Mouse (Mus musculus) neural tube, embryonic 11.5 days (tissue): ENCODE measurements around the gene Pcdh7. TPM values are rescaled to one million over a fixed set of nuclear protein-coding genes. Genes with fewer than 3 reads are reported as not detected.

Experiments
- ATAC-seq: fragments of 200-750 bp; cut with Nextera tagmentation; 2 replicates; pipeline ENCODE4 v1.8.0; 2017; ENCODE audit warnings: moderate number of reproducible peaks, mild to moderate bottlenecking, moderate TSS enrichment, moderate library complexity; ENCODE audit not compliant: insufficient read depth, low FRiP score, low TSS enrichment
- DNase-seq: peaks from one replicate; pipeline ENCODE4 v3.0.0-alpha.2; 2015; ENCODE audit warnings: low spot score
- H3K27ac ChIP-seq: fragments of 300-500 bp; sonication (generic); 2 replicates; pipeline ENCODE4 v1.5.1; 2014; ENCODE audit warnings: low read depth, mild to moderate bottlenecking, low read length
- H3K27me3 ChIP-seq: fragments of 300-500 bp; sonication (generic); 2 replicates; pipeline ENCODE4 v1.6.1; 2014; ENCODE audit warnings: mild to moderate bottlenecking, low read length, mixed read lengths; ENCODE audit not compliant: control insufficient read depth, insufficient read depth
- H3K36me3 ChIP-seq: fragments of 300-500 bp; sonication (generic); 2 replicates; pipeline ENCODE4 v1.6.1; 2014; ENCODE audit warnings: mild to moderate bottlenecking, low read length, moderate library complexity, mixed read lengths; ENCODE audit not compliant: control insufficient read depth, insufficient read depth
- H3K4me1 ChIP-seq: fragments of 300-500 bp; sonication (generic); 2 replicates; pipeline ENCODE4 v1.6.1; 2014; ENCODE audit warnings: low read length, mixed read lengths; ENCODE audit not compliant: control insufficient read depth, insufficient read depth
- H3K4me2 ChIP-seq: fragments of 300-500 bp; sonication (generic); 2 replicates; pipeline ENCODE4 v1.6.1; 2014; ENCODE audit warnings: low read depth, mild to moderate bottlenecking, moderate library complexity
- H3K4me3 ChIP-seq: fragments of 300-500 bp; sonication (generic); 2 replicates; pipeline ENCODE4 v1.5.1; 2014; ENCODE audit warnings: low read depth, low read length
- H3K9ac ChIP-seq: fragments of 300-500 bp; sonication (generic); 2 replicates; pipeline ENCODE4 v1.6.1; 2014; ENCODE audit warnings: mild to moderate bottlenecking, low read length
- H3K9me3 ChIP-seq: fragments of 300-500 bp; sonication (generic); 2 replicates; pipeline ENCODE4 v1.6.1; 2016; ENCODE audit warnings: low read length; ENCODE audit not compliant: control insufficient read depth
- WGBS: fragments of 180-500 bp; shearing (Covaris S2); extraction: QIAGEN DNeasy Blood & Tissue Kit; methylation state at CpG from one replicate; pipeline ENCODE4 v1.1.7; 2014; 5-methylcytosine and 5-hydroxymethylcytosine counted together
- polyA plus RNA-seq: library from polyadenylated mRNA; unstranded; fragments of >200 nt; fragmentation: Nextera tagmentation; extraction: Ambion mirVana; gene quantifications from 2 replicates; pipeline ENCODE4 v1.2.1, GENCODE M21; 2014

Pcdh7 gene
- polyA plus RNA-seq, 1 experiment from 2014 or later = 8.6 TPM

- Histone ChIP-seq H3K27ac (no peak overlapping the region), H3K4me2 (no peak overlapping the region), H3K4me3 (no peak overlapping the region), H3K9ac (no peak overlapping the region), H3K4me1 (no peaks in the 10 kb centered on the region), H3K36me3 (no peaks in the 10 kb centered on the region), H3K27me3 (no peaks in the 10 kb centered on the region), H3K9me3 (no peaks in the 10 kb centered on the region)
- no peak for DNase-seq
- no peak for ATAC-seq
- WGBS = 71% methylated on average over 6 of the region's 6 CpGs
Observed at GRCm38 (mm10) chr5:57760069-57761063, 42.6 kb downstream of the Pcdh7 start.

- no peaks in the 10 kb centered on the region for H3K27me3 ChIP-seq
- H3K4me2 ChIP-seq = no peak overlapping the region
- ATAC-seq = no peak
- H3K9ac ChIP-seq = no peak overlapping the region
- no peak for DNase-seq
- WGBS = 36% methylated on average over 3 of the region's 3 CpGs
- no peaks in the 10 kb centered on the region for H3K4me1 ChIP-seq
- H3K27ac ChIP-seq = no peak overlapping the region
- no peaks in the 10 kb centered on the region for H3K9me3 ChIP-seq
- no peaks in the 10 kb centered on the region for H3K36me3 ChIP-seq
- H3K4me3 ChIP-seq = no peak overlapping the region
Observed at GRCm38 (mm10) chr5:57765356-57765755, 47.6 kb downstream of the Pcdh7 start.

- H3K9ac ChIP-seq = no peak overlapping the region
- WGBS = 65% methylated on average over 3 of the region's 3 CpGs
Observed at GRCm38 (mm10) chr5:57767346-57767745, 49.6 kb downstream of the Pcdh7 start.

GRCm38 (mm10) chr5:57768469-57769022 is 50.8 kb downstream of the Pcdh7 start:
- Histone ChIP-seq H3K27me3 (no peaks in the 10 kb centered on the region), H3K4me3 (no peak overlapping the region), H3K4me1 (no peaks in the 10 kb centered on the region), H3K9ac (no peak overlapping the region), H3K27ac (no peak overlapping the region), H3K9me3 (no peaks in the 10 kb centered on the region), H3K4me2 (no peak overlapping the region), H3K36me3 (no peaks in the 10 kb centered on the region)
- DNase-seq (no peak), ATAC-seq (no peak)
- WGBS = 87% methylated on average over 10 of the region's 10 CpGs

More at GRCm38 (mm10) chr5:57767346-57767745, 49.6 kb downstream of the Pcdh7 start:
- Histone ChIP-seq H3K4me1 (no peaks in the 10 kb centered on the region), H3K4me2 (no peak overlapping the region), H3K27ac (no peak overlapping the region), H3K36me3 (no peaks in the 10 kb centered on the region), H3K9me3 (no peaks in the 10 kb centered on the region), H3K4me3 (no peak overlapping the region), H3K27me3 (no peaks in the 10 kb centered on the region)
- DNase-seq (no peak), ATAC-seq (no peak)

- no peaks in the 10 kb centered on the region for H3K4me1 ChIP-seq
- H3K36me3 ChIP-seq = no peaks in the 10 kb centered on the region
- H3K4me3 ChIP-seq = no peak overlapping the region
- no peak for DNase-seq
- H3K9ac ChIP-seq = no peak overlapping the region
- H3K4me2 ChIP-seq = no peak overlapping the region
- 98% methylated on average over 7 of the region's 7 CpGs for WGBS
- H3K9me3 ChIP-seq = no peaks in the 10 kb centered on the region
- H3K27ac ChIP-seq = no peak overlapping the region
- no peaks in the 10 kb centered on the region for H3K27me3 ChIP-seq
- ATAC-seq = no peak
Observed at GRCm38 (mm10) chr5:57769644-57770043, 51.9 kb downstream of the Pcdh7 start.

- no peaks in the 10 kb centered on the region for H3K27me3 ChIP-seq
- ATAC-seq (no peak), DNase-seq (no peak)
- no peaks in the 10 kb centered on the region for H3K9me3 ChIP-seq
- no peaks in the 10 kb centered on the region for H3K4me1 ChIP-seq
- no peak overlapping the region for H3K27ac ChIP-seq
- no peak overlapping the region for H3K4me3 ChIP-seq
- no peak overlapping the region for H3K4me2 ChIP-seq
- H3K9ac ChIP-seq = no peak overlapping the region
- no peaks in the 10 kb centered on the region for H3K36me3 ChIP-seq
- 95% methylated on average over 3 of the region's 3 CpGs for WGBS
Observed at GRCm38 (mm10) chr5:57770364-57770763, 52.6 kb downstream of the Pcdh7 start.

GRCm38 (mm10) chr5:57771122-57771521 is 53.4 kb downstream of the Pcdh7 start:
- no peak for DNase-seq
- no peak overlapping the region for H3K27ac ChIP-seq
- H3K4me1 ChIP-seq = no peaks in the 10 kb centered on the region
- no peaks in the 10 kb centered on the region for H3K36me3 ChIP-seq
- no peak for ATAC-seq
- no peaks in the 10 kb centered on the region for H3K27me3 ChIP-seq
- no peak overlapping the region for H3K4me3 ChIP-seq
- no peaks in the 10 kb centered on the region for H3K9me3 ChIP-seq
- WGBS = 81% methylated on average over 6 of the region's 6 CpGs
- H3K9ac ChIP-seq = no peak overlapping the region
- H3K4me2 ChIP-seq = no peak overlapping the region

GRCm38 (mm10) chr5:57772711-57773110 is 54.9 kb downstream of the Pcdh7 start:
- Histone ChIP-seq H3K9ac (no peak overlapping the region), H3K4me1 (no peaks in the 10 kb centered on the region), H3K9me3 (no peaks in the 10 kb centered on the region), H3K27ac (no peak overlapping the region), H3K27me3 (no peaks in the 10 kb centered on the region), H3K4me3 (no peak overlapping the region), H3K36me3 (no peaks in the 10 kb centered on the region), H3K4me2 (no peak overlapping the region)
- ATAC-seq = no peak
- WGBS = 95% methylated on average over 3 of the region's 3 CpGs
- DNase-seq = no peak

GRCm38 (mm10) chr5:57774496-57774895 is 56.7 kb downstream of the Pcdh7 start:
- no peaks in the 10 kb centered on the region for H3K36me3 ChIP-seq
- no peak overlapping the region for H3K4me3 ChIP-seq
- no peaks in the 10 kb centered on the region for H3K27me3 ChIP-seq
- 74% methylated on average over 2 of the region's 2 CpGs for WGBS
- no peak for DNase-seq
- H3K9ac ChIP-seq = no peak overlapping the region
- no peaks in the 10 kb centered on the region for H3K4me1 ChIP-seq
- no peak for ATAC-seq
- no peak overlapping the region for H3K4me2 ChIP-seq
- no peaks in the 10 kb centered on the region for H3K9me3 ChIP-seq
- H3K27ac ChIP-seq = no peak overlapping the region
